Comparison of ENCODE assay signal across 17 mouse cellular contexts in the genomic region with DNA sequence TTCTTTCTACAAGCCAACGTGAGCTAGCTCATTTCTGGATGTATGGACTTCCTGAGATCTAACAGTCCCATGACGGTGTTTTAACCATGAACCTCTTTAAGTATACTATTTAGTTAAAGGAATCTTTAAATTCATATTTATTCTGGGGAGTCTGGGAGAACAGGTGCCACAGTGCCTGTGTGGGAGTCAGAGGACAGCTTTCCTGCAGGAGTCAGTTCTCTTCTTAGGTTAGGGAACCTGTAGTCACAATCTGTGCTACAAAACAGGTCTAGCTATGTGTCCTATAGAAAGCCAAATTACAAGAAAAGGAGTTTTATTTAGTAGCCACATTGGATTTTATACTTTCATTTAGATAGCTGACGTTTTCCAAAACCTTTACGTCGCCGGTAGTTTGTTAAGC.
"Had no signal": no experiment of that assay in that cellular context is flagged by ENCODE, and none has a peak within 500 bp of the region (broad histone marks: within the 10 kb centered on the region; RNA-seq: fewer than 3 reads in every experiment).

No protein-coding gene starts in this region.

- ATAC-seq: liver, postnatal 0 days; lung, postnatal 0 days; midbrain, embryonic 13.5 days; midbrain, embryonic 15.5 days had no signal

- H3K4me3 ChIP-seq: lung, embryonic 15.5 days; megakaryocyte, embryonic 14.5 days; midbrain, embryonic 13.5 days; midbrain, embryonic 15.5 days; neural tube, embryonic 12.5 days; stomach, embryonic 15.5 days had no signal

- DNase-seq: liver, postnatal 0 days; lung, adult 2 months; lung, postnatal 14 days; lung, postnatal 36 days; right cerebral cortex, postnatal 14 days; thymus, adult 18-20 months; thymus, postnatal 14 days; thymus, postnatal 36 days had no signal

- H3K27ac ChIP-seq: lung, embryonic 15.5 days; macrophage; midbrain, embryonic 13.5 days; midbrain, embryonic 15.5 days; neural tube, embryonic 12.5 days; stomach, embryonic 15.5 days; stomach, postnatal 0 days had no signal
